Mouse (Mus musculus): ENCODE measurements at regions not wholly inside any gene's neighbourhood (a gene's known extent, or its start where the extent isn't known, plus 50 kb on each side); places are given as distances from the start of the nearest gene placed in this dataset.

GRCm38 (mm10) chr9:115623948-115624347, 285.3 kb upstream of the Gadl1 start:
- no peak for DNase-seq

- DNase-seq: no peak
Observed at GRCm38 (mm10) chr9:115624721-115625496, 284.3 kb upstream of the Gadl1 start.

GRCm38 (mm10) chr9:115627551-115627950, 281.7 kb upstream of the Gadl1 start:
- DNase-seq: no peak

- DNase-seq: no peak
Observed at GRCm38 (mm10) chr9:115637114-115637513, 272.1 kb upstream of the Gadl1 start.

GRCm38 (mm10) chr9:115640781-115641180, 268.5 kb upstream of the Gadl1 start:
- no peak for DNase-seq

- DNase-seq: no peak
Observed at GRCm38 (mm10) chr9:115642032-115642431, 267.2 kb upstream of the Gadl1 start.

- DNase-seq: no peak
Observed at GRCm38 (mm10) chr9:115644953-115645352, 264.3 kb upstream of the Gadl1 start.

- DNase-seq: no peak
Observed at GRCm38 (mm10) chr9:115646226-115646625, 263.0 kb upstream of the Gadl1 start.

GRCm38 (mm10) chr9:115651708-115652107, 257.5 kb upstream of the Gadl1 start:
- no peak for DNase-seq

- no peak for DNase-seq
Observed at GRCm38 (mm10) chr9:115653116-115653515, 256.1 kb upstream of the Gadl1 start.

- no peak for DNase-seq
Observed at GRCm38 (mm10) chr9:115654933-115655332, 254.3 kb upstream of the Gadl1 start.

GRCm38 (mm10) chr9:115656538-115656937, 252.7 kb upstream of the Gadl1 start:
- DNase-seq: no peak

- no peak for DNase-seq
Observed at GRCm38 (mm10) chr9:115656994-115657713, 252.1 kb upstream of the Gadl1 start.

GRCm38 (mm10) chr9:115658477-115658876, 250.8 kb upstream of the Gadl1 start:
- no peak for DNase-seq

- DNase-seq: no peak
Observed at GRCm38 (mm10) chr9:115660371-115660770, 248.9 kb upstream of the Gadl1 start.

- DNase-seq: no peak
Observed at GRCm38 (mm10) chr9:115661834-115662425, 247.3 kb upstream of the Gadl1 start.

GRCm38 (mm10) chr9:115665337-115666004, 243.8 kb upstream of the Gadl1 start:
- DNase-seq: no peak

GRCm38 (mm10) chr9:115666530-115666929, 242.7 kb upstream of the Gadl1 start:
- DNase-seq: no peak

GRCm38 (mm10) chr9:115680703-115681576, 228.3 kb upstream of the Gadl1 start:
- DNase-seq: no peak

- DNase-seq: no peak
Observed at GRCm38 (mm10) chr9:115681841-115682240, 227.4 kb upstream of the Gadl1 start.

GRCm38 (mm10) chr9:115683951-115684350, 225.3 kb upstream of the Gadl1 start:
- no peak for DNase-seq

- no peak for DNase-seq
Observed at GRCm38 (mm10) chr9:115686605-115687004, 222.7 kb upstream of the Gadl1 start.

Data from right cerebral cortex, postnatal 4 days (tissue).